Mouse (Mus musculus) embryonic facial prominence, embryonic 13.5 days (tissue): Measurements from ENCODE around the gene 4931428L18Rik. TPM values are rescaled to one million over a fixed set of nuclear protein-coding genes. Genes with fewer than 3 reads are reported as not detected.

Source experiments
- ATAC-seq: fragments of 200-750 bp; cut with Nextera tagmentation; 2 replicates; pipeline ENCODE4 v1.8.0; 2017; ENCODE audit warnings: low read depth; ENCODE audit not compliant: insufficient number of reproducible peaks, insufficient read depth, low FRiP score, low TSS enrichment
- H3K27ac ChIP-seq: fragments of 300-500 bp; sonication (generic); 2 replicates; pipeline ENCODE4 v1.5.1; 2015; ENCODE audit warnings: moderate library complexity, mild to moderate bottlenecking, inconsistent platforms
- H3K27me3 ChIP-seq: fragments of 300-500 bp; sonication (generic); 2 replicates; pipeline ENCODE4 v1.6.1; 2015; ENCODE audit warnings: mild to moderate bottlenecking, inconsistent platforms
- H3K36me3 ChIP-seq: fragments of 300-500 bp; sonication (generic); 2 replicates; pipeline ENCODE4 v1.6.1; 2015; ENCODE audit warnings: mild to moderate bottlenecking, inconsistent platforms
- H3K4me1 ChIP-seq: fragments of 300-500 bp; sonication (generic); 2 replicates; pipeline ENCODE4 v1.6.1; 2015; ENCODE audit warnings: inconsistent platforms
- H3K4me2 ChIP-seq: fragments of 300-500 bp; sonication (generic); 2 replicates; pipeline ENCODE4 v1.6.1; 2015; ENCODE audit warnings: moderate library complexity, mild to moderate bottlenecking, inconsistent platforms
- H3K4me3 ChIP-seq: fragments of 300-500 bp; sonication (generic); 2 replicates; pipeline ENCODE4 v1.5.1; 2015; ENCODE audit warnings: mild to moderate bottlenecking, inconsistent platforms
- H3K9ac ChIP-seq: fragments of 300-500 bp; sonication (generic); 2 replicates; pipeline ENCODE4 v1.6.1; 2015; ENCODE audit warnings: mild to moderate bottlenecking, inconsistent platforms
- H3K9me3 ChIP-seq: fragments of 300-500 bp; sonication (generic); 2 replicates; pipeline ENCODE4 v1.6.1; 2016; ENCODE audit warnings: inconsistent platforms
- WGBS: fragments of 180-500 bp; shearing (Covaris S2); methylation state at CpG from one replicate; pipeline ENCODE4 v1.1.7; 2015; ENCODE audit warnings: mixed read lengths; 5-methylcytosine and 5-hydroxymethylcytosine counted together
- polyA plus RNA-seq: library from polyadenylated mRNA; unstranded; fragments of >200 nt; fragmentation: Nextera tagmentation; extraction: Ambion mirVana; gene quantifications from 2 replicates; pipeline ENCODE4 v1.2.1, GENCODE M21; 2015

4931428L18Rik gene
- polyA plus RNA-seq, 1 experiment from 2014 or later, result not detected

DNA sequence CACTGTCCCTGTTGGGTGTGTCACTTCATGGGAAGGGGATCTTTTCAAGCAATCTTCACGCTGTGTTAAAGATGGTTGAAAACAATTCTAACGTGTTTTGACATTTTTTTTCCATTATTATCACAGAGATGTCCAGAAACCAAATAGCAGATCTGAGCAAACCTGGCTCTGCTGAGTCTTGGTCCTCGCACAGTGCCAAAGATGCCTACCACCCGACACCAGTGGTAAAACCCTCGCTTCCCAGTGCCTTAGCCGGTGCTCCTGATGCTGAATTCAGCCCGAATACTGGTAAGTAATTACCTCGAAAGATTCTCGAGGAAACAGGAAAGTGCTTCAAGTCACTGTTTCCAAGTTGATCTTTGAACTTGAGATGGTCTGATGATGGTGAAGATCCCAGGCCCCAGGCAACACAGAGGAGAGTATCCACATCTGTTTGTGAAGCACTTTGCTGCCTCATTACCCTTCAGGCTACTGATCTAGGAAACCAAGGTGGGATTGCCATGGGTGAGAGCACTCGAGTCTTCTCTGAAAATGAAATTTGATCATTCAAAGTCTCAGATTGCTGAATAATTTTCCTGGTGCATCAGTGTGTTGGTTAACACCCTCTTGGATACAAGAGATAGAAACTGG is 32.1 kb downstream of the 4931428L18Rik start:
- 59% methylated on average over 10 of the region's 10 CpGs for WGBS
- H3K27ac ChIP-seq, result no peak overlapping the region

DNA sequence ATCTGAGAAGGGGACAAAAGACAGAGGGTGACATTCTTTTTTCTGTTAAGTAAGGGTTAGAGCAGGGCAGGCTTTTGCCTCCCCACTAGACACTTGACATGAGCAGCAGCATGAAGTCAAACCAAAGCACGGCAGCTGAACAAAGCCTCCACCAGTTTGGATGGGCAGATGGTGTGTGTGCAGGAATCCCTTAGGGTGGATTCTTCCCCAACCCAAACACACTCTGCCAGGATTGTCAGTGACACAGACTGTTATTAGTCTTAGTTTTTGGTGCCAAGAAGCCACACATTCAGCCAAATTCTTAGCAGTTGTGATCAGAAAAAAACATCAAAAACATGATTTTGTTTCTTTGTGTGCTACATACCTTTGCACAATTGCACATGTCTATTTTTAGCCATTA is 44.2 kb downstream of the 4931428L18Rik start:
- H3K4me1 ChIP-seq, result no peaks in the 10 kb centered on the region

More for the DNA sequence above, 32.1 kb downstream of the 4931428L18Rik start:
- no peak overlapping the region for H3K4me2 ChIP-seq
- no peaks in the 10 kb centered on the region for H3K36me3 ChIP-seq
- no peak overlapping the region for H3K9ac ChIP-seq
- ATAC-seq, result no peak
- no peaks in the 10 kb centered on the region for H3K9me3 ChIP-seq
- no peak overlapping the region for H3K4me3 ChIP-seq
- no peaks in the 10 kb centered on the region for H3K4me1 ChIP-seq
- no peaks in the 10 kb centered on the region for H3K27me3 ChIP-seq

GRCm38 (mm10) chr1:31176101-31176500 is 46.4 kb downstream of the 4931428L18Rik start, which contains the start of gene Lgsn:
Gene Lgsn (plus strand): TSS chr1:31176401.
- no peaks in the 10 kb centered on the region for H3K9me3 ChIP-seq

More for the DNA sequence above, 44.2 kb downstream of the 4931428L18Rik start:
- no peak overlapping the region for H3K27ac ChIP-seq
- no peak overlapping the region for H3K4me2 ChIP-seq
- no peaks in the 10 kb centered on the region for H3K36me3 ChIP-seq
- no peaks in the 10 kb centered on the region for H3K9me3 ChIP-seq
- 32% methylated on average over 1 of the region's 1 CpGs for WGBS
- H3K27me3 ChIP-seq, result no peaks in the 10 kb centered on the region
- H3K4me3 ChIP-seq, result no peak overlapping the region
- ATAC-seq, result no peak
- H3K9ac ChIP-seq, result no peak overlapping the region

DNA sequence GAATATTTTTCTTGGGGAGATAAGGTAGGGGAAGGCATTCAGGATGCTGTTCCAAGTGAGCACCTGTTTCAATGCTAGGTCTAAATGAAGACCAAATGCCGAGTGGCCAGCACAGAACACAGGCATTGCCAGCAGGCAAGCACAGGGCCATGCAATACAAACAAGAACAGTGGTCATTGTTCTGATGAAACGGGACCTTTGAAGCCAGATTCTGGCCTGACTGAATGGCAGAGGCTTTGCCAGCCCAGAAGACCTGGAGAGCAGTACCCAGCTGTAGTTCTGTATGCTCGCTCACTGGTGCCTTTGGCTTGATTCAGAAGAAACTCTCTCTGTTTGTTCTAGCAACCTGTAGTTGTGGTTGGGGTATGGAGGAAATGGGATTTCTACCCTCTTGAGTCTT is 47.1 kb downstream of the 4931428L18Rik start:
- no peaks in the 10 kb centered on the region for H3K4me1 ChIP-seq
- H3K9me3 ChIP-seq, result no peaks in the 10 kb centered on the region
- H3K27ac ChIP-seq, result no peak overlapping the region
- no peaks in the 10 kb centered on the region for H3K36me3 ChIP-seq
- no peak for ATAC-seq
- no peak overlapping the region for H3K9ac ChIP-seq
- H3K27me3 ChIP-seq, result no peaks in the 10 kb centered on the region
- WGBS, result 58% methylated on average over 3 of the region's 3 CpGs
- H3K4me2 ChIP-seq, result no peak overlapping the region
- no peak overlapping the region for H3K4me3 ChIP-seq

More at GRCm38 (mm10) chr1:31176101-31176500, 46.4 kb downstream of the 4931428L18Rik start, which contains the start of gene Lgsn:
- H3K27ac ChIP-seq, result no peak within 1 kb of the TSS
- 69% methylated on average over 5 of the region's 5 CpGs for WGBS
- no peaks in the 10 kb centered on the region for H3K27me3 ChIP-seq
- no peak within 1 kb of the TSS for H3K4me2 ChIP-seq
- H3K4me3 ChIP-seq, result no peak within 1 kb of the TSS
- no peaks in the 10 kb centered on the region for H3K36me3 ChIP-seq
- H3K4me1 ChIP-seq, result no peaks in the 10 kb centered on the region
- no peak within 1 kb of the TSS for H3K9ac ChIP-seq
- no peak for ATAC-seq

- Histone ChIP-seq H3K4me2 (no peak overlapping the region), H3K27me3 (no peaks in the 10 kb centered on the region), H3K36me3 (no peaks in the 10 kb centered on the region), H3K4me3 (no peak overlapping the region), H3K9me3 (no peaks in the 10 kb centered on the region), H3K27ac (no peak overlapping the region), H3K9ac (no peak overlapping the region), H3K4me1 (no peaks in the 10 kb centered on the region)
- ATAC-seq, result no peak
- whole genome bisulfite sequencing, result 85% methylated on average over 7 of the region's 7 CpGs
These were observed 57.0 kb downstream of the 4931428L18Rik start for GRCm38 (mm10) chr1:31165326-31166121.

GRCm38 (mm10) chr1:31164527-31165189 is 57.8 kb downstream of the 4931428L18Rik start:
- 69% methylated on average over 18 of the region's 18 CpGs for WGBS
- Histone ChIP-seq H3K27me3 (no peaks in the 10 kb centered on the region), H3K4me1 (no peaks in the 10 kb centered on the region), H3K36me3 (no peaks in the 10 kb centered on the region), H3K9me3 (no peaks in the 10 kb centered on the region), H3K27ac (no peak overlapping the region), H3K4me2 (no peak overlapping the region), H3K4me3 (no peak overlapping the region), H3K9ac (no peak overlapping the region)
- no peak for ATAC-seq

DNA sequence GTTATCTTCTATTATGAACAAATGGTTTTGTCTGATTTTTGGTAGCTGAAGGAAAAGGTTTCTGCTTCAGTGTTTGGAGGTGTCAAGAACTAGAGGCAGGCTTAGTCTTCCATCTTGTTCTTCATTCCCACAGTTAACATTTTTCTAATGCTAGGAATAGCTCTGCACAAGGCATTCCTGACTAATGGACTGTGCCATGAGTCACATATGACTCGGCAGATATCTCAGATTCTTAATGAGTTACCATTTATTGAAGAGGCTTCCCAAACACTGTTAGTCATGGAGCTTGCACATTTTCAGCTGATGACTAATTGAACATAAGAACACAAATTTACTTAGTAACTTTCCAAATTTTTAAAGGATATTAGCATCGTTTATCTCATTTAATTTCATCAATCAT is 65.6 kb downstream of the 4931428L18Rik start:
- Histone ChIP-seq H3K27ac (no peak overlapping the region), H3K9me3 (no peaks in the 10 kb centered on the region), H3K36me3 (no peaks in the 10 kb centered on the region), H3K4me1 (no peaks in the 10 kb centered on the region), H3K27me3 (no peaks in the 10 kb centered on the region), H3K4me3 (no peak overlapping the region), H3K4me2 (no peak overlapping the region), H3K9ac (no peak overlapping the region)
- ATAC-seq, result no peak
- WGBS, result 86% methylated on average over 2 of the region's 2 CpGs

- 75% methylated on average over 2 of the region's 2 CpGs for WGBS
- ATAC-seq, result no peak
- no peak overlapping the region for H3K9ac ChIP-seq
These were observed 66.3 kb downstream of the 4931428L18Rik start for GRCm38 (mm10) chr1:31156185-31156584.

DNA sequence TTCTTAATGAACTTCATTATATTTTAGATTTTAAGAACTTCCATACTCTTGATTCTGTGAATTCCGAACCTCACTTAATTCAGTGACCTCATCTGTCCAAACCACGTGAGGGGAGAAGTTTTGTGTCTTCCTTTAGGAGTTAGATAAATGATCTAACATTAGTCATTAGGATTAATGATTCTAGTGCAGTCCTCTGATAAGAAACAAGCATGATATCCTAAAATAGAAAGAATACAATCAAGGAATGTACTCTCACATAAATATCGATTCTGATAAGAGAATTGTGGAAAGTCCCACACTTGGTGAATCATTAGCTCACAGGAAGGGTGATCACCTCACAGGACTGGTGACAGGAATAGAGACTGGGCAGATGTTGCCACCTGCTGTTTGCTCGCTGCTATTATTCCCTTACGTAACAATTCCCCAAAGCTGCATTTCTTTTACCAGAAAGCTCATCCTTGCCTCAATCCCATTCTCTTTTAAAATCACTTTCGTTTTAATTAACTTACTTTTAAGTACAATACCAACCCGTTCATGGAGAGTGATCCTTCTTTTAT is 68.6 kb downstream of the 4931428L18Rik start:
- Histone ChIP-seq H3K9me3 (no peaks in the 10 kb centered on the region), H3K27me3 (no peaks in the 10 kb centered on the region), H3K4me3 (no peak overlapping the region), H3K27ac (no peak overlapping the region), H3K4me2 (no peak overlapping the region), H3K4me1 (peaks cover 15% of the 10 kb centered on the region), H3K9ac (no peak overlapping the region), H3K36me3 (no peaks in the 10 kb centered on the region)
- no peak for ATAC-seq
- 20% methylated on average over 7 of the region's 7 CpGs for WGBS

More at GRCm38 (mm10) chr1:31156185-31156584, 66.3 kb downstream of the 4931428L18Rik start:
- Histone ChIP-seq H3K27me3 (no peaks in the 10 kb centered on the region), H3K36me3 (no peaks in the 10 kb centered on the region), H3K9me3 (no peaks in the 10 kb centered on the region), H3K4me3 (no peak overlapping the region), H3K27ac (no peak overlapping the region), H3K4me1 (no peaks in the 10 kb centered on the region), H3K4me2 (no peak overlapping the region)

DNA sequence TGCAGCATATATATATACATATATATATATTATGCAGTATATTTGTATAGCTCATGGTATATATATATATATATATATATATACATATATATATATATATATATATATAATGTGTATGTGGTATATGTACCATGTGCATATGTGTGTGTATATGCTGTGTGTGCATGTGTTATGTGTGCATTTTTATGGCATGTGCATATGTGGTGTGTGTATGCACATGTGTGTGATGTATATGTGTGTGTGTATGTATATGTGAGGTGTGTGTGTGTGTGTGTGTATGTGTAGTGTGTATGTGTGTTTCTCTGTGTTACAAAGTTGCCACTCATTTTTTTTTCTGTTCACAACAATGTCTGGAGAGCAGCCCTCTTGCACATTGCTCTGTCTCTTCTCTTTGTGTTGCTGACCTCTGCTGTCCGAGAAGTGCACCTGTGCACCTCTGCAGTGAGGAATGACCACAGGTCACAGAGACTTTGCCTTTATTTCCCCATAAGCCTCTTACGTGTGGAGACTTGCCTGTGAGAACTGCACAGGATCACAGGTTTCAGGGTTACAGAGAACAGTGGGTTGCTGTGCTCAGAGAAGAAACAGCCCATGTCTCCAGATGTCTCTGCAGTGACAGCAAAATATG is 69.6 kb downstream of the 4931428L18Rik start:
- Histone ChIP-seq H3K27me3 (no peaks in the 10 kb centered on the region), H3K9ac (no peak overlapping the region), H3K27ac (no peak overlapping the region), H3K4me1 (peaks cover 15% of the 10 kb centered on the region), H3K9me3 (no peaks in the 10 kb centered on the region), H3K36me3 (no peaks in the 10 kb centered on the region), H3K4me2 (no peak overlapping the region), H3K4me3 (no peak overlapping the region)
- 65% methylated on average over 2 of the region's 2 CpGs for WGBS
- no peak for ATAC-seq

GRCm38 (mm10) chr1:31150546-31150945 is 71.9 kb downstream of the 4931428L18Rik start:
- Histone ChIP-seq H3K4me3 (no peak overlapping the region), H3K27ac (no peak overlapping the region), H3K9me3 (no peaks in the 10 kb centered on the region), H3K4me1 (peaks cover 15% of the 10 kb centered on the region), H3K36me3 (no peaks in the 10 kb centered on the region), H3K4me2 (no peak overlapping the region), H3K27me3 (no peaks in the 10 kb centered on the region), H3K9ac (no peak overlapping the region)
- WGBS, result 62% methylated on average over 3 of the region's 3 CpGs
- no peak for ATAC-seq
